Comparison of ENCODE assay signal across 20 mouse cellular contexts in the genomic region with DNA sequence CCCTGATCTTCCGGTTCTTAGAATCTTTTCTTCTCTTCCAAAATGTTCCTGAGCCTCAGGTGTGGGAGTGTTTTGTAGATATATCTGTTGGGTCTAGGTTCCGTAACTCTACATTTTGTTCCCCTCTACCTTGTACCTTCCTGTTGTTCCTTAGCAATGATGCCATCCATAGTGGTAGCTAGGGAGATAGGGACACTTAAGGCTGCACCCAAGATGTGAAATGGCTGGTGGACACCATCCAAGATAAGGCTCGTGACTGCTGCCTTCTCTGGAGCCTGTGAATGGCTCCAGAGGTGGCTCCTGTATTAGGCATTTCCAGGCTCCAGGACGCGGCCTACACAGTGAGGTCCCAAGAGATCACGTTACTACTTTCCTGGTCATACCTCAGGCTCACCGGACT.
"Had no signal": no experiment of that assay in that cellular context is flagged by ENCODE, and none has a peak within 500 bp of the region (broad histone marks: within the 10 kb centered on the region; RNA-seq: fewer than 3 reads in every experiment).

No protein-coding gene starts in this region.

- DNase-seq: kidney, adult 11 months; kidney, adult 8-10 months; kidney, postnatal 10 days; kidney, postnatal 4 days; layer of hippocampus, adult 9-11 months; liver, postnatal 0 days; lung, embryonic 14.5 days; right cerebral cortex, postnatal 14 days; right cerebral cortex, postnatal 4 days; thymus, postnatal 25 days had no signal

- H3K9me3 ChIP-seq: kidney, embryonic 15.5 days; limb, embryonic 15.5 days; midbrain, embryonic 12.5 days; neural tube, embryonic 13.5 days; stomach, embryonic 15.5 days had no signal

- H3K27ac ChIP-seq: kidney, embryonic 15.5 days; limb, embryonic 15.5 days; liver, embryonic 14.5 days; macrophage; midbrain, embryonic 12.5 days; midbrain, embryonic 15.5 days; neural tube, embryonic 13.5 days; stomach, embryonic 15.5 days had no signal

- H3K4me1 ChIP-seq: kidney, embryonic 15.5 days; limb, embryonic 15.5 days; midbrain, embryonic 12.5 days; midbrain, embryonic 15.5 days; neural tube, embryonic 13.5 days; stomach, embryonic 15.5 days had no signal

- ATAC-seq: liver, postnatal 0 days; lung, postnatal 0 days; midbrain, embryonic 15.5 days had no signal

- H3K27me3 ChIP-seq: kidney, embryonic 15.5 days; limb, embryonic 15.5 days; midbrain, embryonic 12.5 days; midbrain, embryonic 15.5 days; neural tube, embryonic 13.5 days; stomach, embryonic 15.5 days had no signal

- H3K4me3 ChIP-seq: kidney, embryonic 15.5 days; limb, embryonic 15.5 days; midbrain, embryonic 12.5 days; midbrain, embryonic 15.5 days; myocyte; neural tube, embryonic 13.5 days; stomach, embryonic 15.5 days had no signal

- H3K36me3 ChIP-seq: limb, embryonic 15.5 days; midbrain, embryonic 15.5 days; stomach, embryonic 15.5 days had no signal
